Mouse (Mus musculus) small intestine, adult 2 months (tissue): Measurements from ENCODE around the gene Slc25a17.

Experiments
- CTCF ChIP-seq: fragments of 200-500 bp; IDR thresholded peaks from 2 replicates; pipeline ENCODE4 v1.5.1; 2012; ENCODE audit warnings: low read depth, mild to moderate bottlenecking, control low read depth, inconsistent platforms, low read length, moderate library complexity, mixed read lengths; ENCODE audit not compliant: insufficient replicate concordance, insufficient read length; ENCODE audit errors: extremely low read depth
- POLR2A ChIP-seq: fragments of 200-500 bp; IDR thresholded peaks from 2 replicates; pipeline ENCODE4 v1.6.1; 2012; ENCODE audit warnings: low read depth, mild to moderate bottlenecking, control low read depth, inconsistent platforms, low read length, moderate library complexity

- TF ChIP-seq CTCF = no peak
- no peak for TF ChIP-seq POLR2A
Observed at GRCm38 (mm10) chr15:81361417-81362015, 904 bp upstream of the Slc25a17 start.
